Mouse (Mus musculus) limb, embryonic 14.5 days (tissue): ENCODE measurements around the gene Syt2. TPM values are rescaled to one million over a fixed set of nuclear protein-coding genes. Genes with fewer than 3 reads are reported as not detected.

Experiments used
- ATAC-seq: fragments of 200-750 bp; cut with Nextera tagmentation; 2 replicates; pipeline ENCODE4 v1.8.0; 2017; ENCODE audit warnings: low read depth, moderate number of reproducible peaks, moderate TSS enrichment; ENCODE audit not compliant: low FRiP score
- DNase-seq: peaks from one replicate; pipeline ENCODE4 v3.0.0-alpha.2; 2015; ENCODE audit warnings: low spot score
- H3K27ac ChIP-seq: fragments of 300-500 bp; sonication (generic); replicated peaks from 2 replicates; pipeline ENCODE4 v1.5.1; 2014; ENCODE audit warnings: low read depth, mild to moderate bottlenecking, low read length, moderate library complexity, mixed read lengths
- H3K27me3 ChIP-seq: fragments of 300-500 bp; sonication (generic); 2 replicates; pipeline ENCODE4 v1.6.1; 2014; ENCODE audit warnings: low read length, mixed read lengths; ENCODE audit not compliant: control insufficient read depth, insufficient read depth
- H3K36me3 ChIP-seq: fragments of 300-500 bp; sonication (generic); 2 replicates; pipeline ENCODE4 v1.6.1; 2014; ENCODE audit warnings: mild to moderate bottlenecking, low read length, moderate library complexity, mixed read lengths; ENCODE audit not compliant: control insufficient read depth, insufficient read depth
- H3K4me1 ChIP-seq: fragments of 300-500 bp; sonication (generic); 2 replicates; pipeline ENCODE4 v1.6.1; 2014; ENCODE audit warnings: antibody characterized with exemption, low read length, mixed read lengths; ENCODE audit not compliant: control insufficient read depth, insufficient read depth
- H3K4me2 ChIP-seq: fragments of 300-500 bp; sonication (generic); replicated peaks from 2 replicates; pipeline ENCODE4 v1.6.1; 2014; ENCODE audit warnings: low read depth, mild to moderate bottlenecking, low read length, moderate library complexity; ENCODE audit not compliant: severe bottlenecking
- H3K4me3 ChIP-seq: fragments of 300-500 bp; sonication (generic); replicated peaks from 2 replicates; pipeline ENCODE4 v1.5.1; 2014; ENCODE audit warnings: low read length
- H3K9ac ChIP-seq: fragments of 300-500 bp; sonication (generic); 2 replicates; pipeline ENCODE4 v1.6.1; 2014; ENCODE audit warnings: mild to moderate bottlenecking, low read depth, low read length, moderate library complexity; ENCODE audit not compliant: severe bottlenecking
- H3K9me3 ChIP-seq: fragments of 300-500 bp; sonication (generic); 2 replicates; pipeline ENCODE4 v1.6.1; 2016; ENCODE audit warnings: low read length; ENCODE audit not compliant: control insufficient read depth
- POLR2A ChIP-seq: fragments of 200-500 bp; IDR thresholded peaks from 2 replicates; pipeline ENCODE4 v1.8.0; 2012; ENCODE audit warnings: inconsistent platforms, mild to moderate bottlenecking, moderate library complexity, borderline replicate concordance; ENCODE audit not compliant: insufficient read depth, insufficient read length; ENCODE audit errors: extremely low read depth
- WGBS: fragments of 180-500 bp; shearing (Covaris S2); extraction: QIAGEN DNeasy Blood & Tissue Kit; methylation state at CpG from one replicate; pipeline ENCODE4 v1.1.7; 2014; 5-methylcytosine and 5-hydroxymethylcytosine counted together
- polyA plus RNA-seq, 2 experiments: library from polyadenylated mRNA; depleted of rRNA in 1 of 2; stranded (reverse) in 1 of 2; unstranded in 1 of 2; fragments of >200 nt; fragmentation: Nextera tagmentation in 1 of 2; extraction: Ambion mirVana in 1 of 2; gene quantifications; 2 replicates each; pipeline versions ENCODE4 v1.2.1 to v1.2.3; 2012 to 2014

Syt2 gene
- polyA plus RNA-seq, 2 experiments = 0.44 to 1.5 TPM

GRCm38 (mm10) chr1:134714166-134714565, 67.7 kb downstream of the Syt2 start:
- 69% methylated on average over 8 of the region's 8 CpGs for WGBS
- Histone ChIP-seq H3K27me3 (peaks cover 22% of the 10 kb centered on the region), H3K9ac (no peak overlapping the region)

DNA sequence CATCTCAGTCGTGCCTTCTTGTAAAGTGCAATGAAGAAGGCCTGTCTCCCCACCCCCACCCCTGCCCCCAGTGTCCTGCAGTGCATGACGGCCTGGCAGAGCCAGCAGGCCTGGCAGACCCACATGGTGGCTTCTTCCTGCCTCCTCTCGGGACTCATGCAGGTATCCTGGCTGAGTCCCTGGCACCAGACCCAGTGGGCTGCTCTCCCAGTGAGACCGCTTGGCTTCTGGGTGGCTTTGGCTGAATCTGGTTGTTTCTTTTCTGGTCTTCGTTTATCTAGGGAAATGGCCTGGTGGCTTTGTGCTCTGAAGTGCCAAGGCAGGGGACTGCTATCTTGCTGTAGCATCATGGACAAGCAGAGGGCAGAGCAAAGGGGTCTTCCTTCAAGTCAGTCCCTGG, 68.6 kb downstream of the Syt2 start:
- Histone ChIP-seq H3K27ac (no peak overlapping the region), H3K4me1 (no peaks in the 10 kb centered on the region), H3K36me3 (no peaks in the 10 kb centered on the region), H3K9me3 (no peaks in the 10 kb centered on the region), H3K4me3 (no peak overlapping the region), H3K27me3 (peaks cover 13% of the 10 kb centered on the region), H3K4me2 (no peak overlapping the region), H3K9ac (no peak overlapping the region)
- no peak for ATAC-seq
- DNase-seq = no peak
- WGBS = 58% methylated on average over 5 of the region's 5 CpGs
- TF ChIP-seq POLR2A = no peak

More at GRCm38 (mm10) chr1:134714166-134714565, 67.7 kb downstream of the Syt2 start:
- Histone ChIP-seq H3K4me1 (peaks cover 3% of the 10 kb centered on the region; the same call in 1 of the 2 replicates), H3K4me2 (no peak overlapping the region), H3K9me3 (no peaks in the 10 kb centered on the region), H3K27ac (no peak overlapping the region), H3K4me3 (no peak overlapping the region), H3K36me3 (no peaks in the 10 kb centered on the region)
- TF ChIP-seq POLR2A = no peak
- ATAC-seq (no peak), DNase-seq (no peak)

DNA sequence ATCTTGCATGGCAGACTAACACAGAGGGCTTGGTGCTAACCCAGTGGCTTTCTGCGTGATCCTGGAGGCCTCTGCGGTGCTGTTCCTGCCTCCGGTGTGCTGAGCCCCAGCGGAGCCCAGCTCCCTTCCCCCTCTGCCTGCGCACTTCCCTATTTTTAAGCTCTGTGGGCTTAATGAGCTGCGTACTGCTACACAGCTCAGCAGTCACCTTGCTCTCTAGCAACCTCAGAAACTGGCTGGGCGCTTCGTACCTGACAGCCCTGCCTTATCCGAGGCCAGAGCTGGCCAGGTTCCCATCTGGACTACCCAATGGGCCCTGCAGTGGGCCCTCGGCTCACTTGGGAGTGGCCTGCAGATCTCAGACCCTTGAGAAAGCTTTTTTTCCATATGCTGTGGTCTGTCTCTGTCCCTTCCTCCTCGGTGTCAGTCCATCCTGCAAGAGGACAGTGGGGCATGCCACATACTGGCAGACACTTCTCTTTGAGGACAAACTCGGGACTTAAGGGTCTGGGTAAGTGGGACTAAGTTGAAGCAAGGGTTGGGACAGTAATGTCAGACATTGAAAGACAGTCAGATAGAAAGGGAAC, 73.3 kb downstream of the Syt2 start:
- Histone ChIP-seq H3K36me3 (no peaks in the 10 kb centered on the region), H3K27me3 (no peaks in the 10 kb centered on the region), H3K9ac (no peak overlapping the region), H3K9me3 (no peaks in the 10 kb centered on the region), H3K27ac (no peak overlapping the region), H3K4me3 (no peak overlapping the region), H3K4me1 (no peaks in the 10 kb centered on the region), H3K4me2 (no peak overlapping the region)
- ATAC-seq (no peak), DNase-seq (no peak)
- TF ChIP-seq POLR2A = no peak
- 57% methylated on average over 12 of the region's 12 CpGs for WGBS

- no peaks in the 10 kb centered on the region for H3K4me1 ChIP-seq
Measured at GRCm38 (mm10) chr1:134721486-134721885, 75.0 kb downstream of the Syt2 start.

DNA sequence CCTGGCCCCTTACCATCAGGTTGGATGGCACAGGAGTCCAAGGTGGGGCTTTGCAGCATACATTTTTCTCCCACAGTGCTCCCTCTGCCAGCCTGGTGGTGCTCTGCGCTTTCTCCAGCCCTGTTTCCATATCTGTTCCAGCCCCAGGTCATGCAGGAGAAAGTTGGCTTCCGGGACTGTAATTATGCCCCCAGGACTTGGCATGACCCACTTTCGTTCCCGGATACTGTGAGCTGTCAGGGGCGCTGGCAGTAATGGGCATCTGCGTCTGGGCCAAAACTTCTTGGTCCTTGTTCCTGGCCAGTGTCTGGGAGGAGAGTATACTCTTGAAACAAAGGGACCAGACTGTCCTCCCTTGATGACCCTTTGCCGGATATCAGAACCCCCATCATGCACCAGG, 76.4 kb downstream of the Syt2 start:
- Histone ChIP-seq H3K4me3 (no peak overlapping the region), H3K9me3 (no peaks in the 10 kb centered on the region), H3K4me1 (no peaks in the 10 kb centered on the region), H3K27ac (no peak overlapping the region), H3K9ac (no peak overlapping the region), H3K36me3 (no peaks in the 10 kb centered on the region), H3K4me2 (no peak overlapping the region), H3K27me3 (no peaks in the 10 kb centered on the region)
- TF ChIP-seq POLR2A = no peak
- WGBS = 80% methylated on average over 7 of the region's 7 CpGs
- DNase-seq = no peak
- no peak for ATAC-seq

More at GRCm38 (mm10) chr1:134721486-134721885, 75.0 kb downstream of the Syt2 start:
- Histone ChIP-seq H3K36me3 (no peaks in the 10 kb centered on the region), H3K27ac (no peak overlapping the region), H3K4me3 (no peak overlapping the region), H3K4me2 (no peak overlapping the region), H3K27me3 (no peaks in the 10 kb centered on the region), H3K9ac (no peak overlapping the region), H3K9me3 (no peaks in the 10 kb centered on the region)
- TF ChIP-seq POLR2A = no peak
- 73% methylated on average over 5 of the region's 5 CpGs for WGBS
- DNase-seq = no peak
- no peak for ATAC-seq
